Mouse (Mus musculus): ENCODE results near the gene Rpl3l.

- no peak for TF ChIP-seq CTCF (IDR thresholded peaks at IDR 0.05; ENCODE audit: insufficient read depth, low read depth, low read length)
- no peak for TF ChIP-seq POLR2A (IDR thresholded peaks at IDR 0.05; ENCODE audit: insufficient read depth, low read depth, low read length)
Measured at GRCm38 (mm10) chr17:24728184-24728583, 564 bp downstream of the Rpl3l start.
